Mouse (Mus musculus) limb, embryonic 10.5 days (tissue): ENCODE data around the gene Dock6. TPM values are rescaled to one million over a fixed set of nuclear protein-coding genes. Genes with fewer than 3 reads are reported as not detected.
A peak's percentile ranks its signal among the peaks of the same experiment; 100 is the strongest.

Experiments
- DNase-seq: peaks from one replicate; pipeline ENCODE4 v3.0.0-alpha.2; 2017; ENCODE audit warnings: low spot score
- H3K27ac ChIP-seq: fragments of 300-500 bp; sonication (generic); 2 replicates; pipeline ENCODE4 v1.5.1; 2016; ENCODE audit warnings: mild to moderate bottlenecking
- H3K27me3 ChIP-seq: fragments of 300-500 bp; sonication (generic); 2 replicates; pipeline ENCODE4 v1.6.1; 2016; ENCODE audit warnings: low read depth, mild to moderate bottlenecking; ENCODE audit not compliant: poor library complexity, severe bottlenecking
- H3K36me3 ChIP-seq: fragments of 300-500 bp; sonication (generic); 2 replicates; pipeline ENCODE4 v1.6.1; 2016; ENCODE audit warnings: mild to moderate bottlenecking, moderate library complexity
- H3K4me1 ChIP-seq: fragments of 300-500 bp; sonication (generic); 2 replicates; pipeline ENCODE4 v1.6.1; 2016
- H3K4me3 ChIP-seq: fragments of 300-500 bp; sonication (generic); 2 replicates; pipeline ENCODE4 v1.5.1; 2016; ENCODE audit warnings: mild to moderate bottlenecking, moderate library complexity
- H3K9me3 ChIP-seq: fragments of 300-500 bp; sonication (generic); replicated peaks from 2 replicates; pipeline ENCODE4 v1.6.1; 2016; ENCODE audit warnings: mild to moderate bottlenecking
- WGBS: fragments of 180-500 bp; shearing (Covaris S2); methylation state at CpG from one replicate; pipeline ENCODE4 v1.1.7; 2016; 5-methylcytosine and 5-hydroxymethylcytosine counted together
- polyA plus RNA-seq: library from polyadenylated mRNA; unstranded; fragments of >200 nt; fragmentation: Nextera tagmentation; extraction: Ambion mirVana; gene quantifications from 2 replicates; pipeline ENCODE4 v1.2.1, GENCODE M21; 2016

Dock6 gene
- polyA plus RNA-seq, 1 experiment from 2014 or later, result 52.0 TPM

GRCm38 (mm10) chr9:21819181-21819729, 33.2 kb downstream of the Dock6 start:
- DNase-seq, result no peak
- Histone ChIP-seq H3K27ac (no peak overlapping the region), H3K27me3 (no peaks in the 10 kb centered on the region), H3K4me3 (no peak overlapping the region), H3K9me3 (no peaks in the 10 kb centered on the region), H3K4me1 (0 out of 2 replicates have a peak, but pooled peaks cover under 1% of the 10 kb centered on the region), H3K36me3 (peaks cover 94% of the 10 kb centered on the region)
- 98% methylated on average over 2 of the region's 2 CpGs for WGBS

GRCm38 (mm10) chr9:21818561-21818960, 33.9 kb downstream of the Dock6 start:
- WGBS, result 90% methylated on average over 6 of the region's 6 CpGs
- Histone ChIP-seq H3K36me3 (peaks cover 94% of the 10 kb centered on the region), H3K27ac (no peak overlapping the region), H3K27me3 (no peaks in the 10 kb centered on the region), H3K4me3 (no peak overlapping the region), H3K4me1 (no peaks in the 10 kb centered on the region), H3K9me3 (no peaks in the 10 kb centered on the region)
- DNase-seq, result no peak

GRCm38 (mm10) chr9:21818125-21818524, 34.3 kb downstream of the Dock6 start:
- WGBS, result 85% methylated on average over 4 of the region's 4 CpGs
- H3K9me3 ChIP-seq, result no peaks in the 10 kb centered on the region
- no peak overlapping the region for H3K27ac ChIP-seq
- no peak overlapping the region for H3K4me3 ChIP-seq
- H3K36me3 ChIP-seq, result peaks cover 98% of the 10 kb centered on the region
- DNase-seq, result no peak
- no peaks in the 10 kb centered on the region for H3K27me3 ChIP-seq
- H3K4me1 ChIP-seq, result no peaks in the 10 kb centered on the region

- Histone ChIP-seq H3K36me3 (peaks cover 98% of the 10 kb centered on the region), H3K4me3 (no peak overlapping the region), H3K9me3 (no peaks in the 10 kb centered on the region), H3K27me3 (no peaks in the 10 kb centered on the region), H3K4me1 (no peaks in the 10 kb centered on the region), H3K27ac (peak overlapping the region; percentile 50; the same call in 1 of the 2 replicates)
- WGBS, result 74% methylated on average over 9 of the region's 9 CpGs
- DNase-seq, result no peak
These were observed 35.6 kb downstream of the Dock6 start for GRCm38 (mm10) chr9:21816716-21817305.

GRCm38 (mm10) chr9:21811170-21811569, 41.3 kb downstream of the Dock6 start:
- H3K27ac ChIP-seq, result no peak overlapping the region
- 93% methylated on average over 5 of the region's 5 CpGs for WGBS
- peaks cover 87% of the 10 kb centered on the region for H3K36me3 ChIP-seq

GRCm38 (mm10) chr9:21808561-21808960, 43.9 kb downstream of the Dock6 start:
- no peak for DNase-seq
- no peak overlapping the region for H3K27ac ChIP-seq
- peaks cover 70% of the 10 kb centered on the region for H3K36me3 ChIP-seq

More at GRCm38 (mm10) chr9:21811170-21811569, 41.3 kb downstream of the Dock6 start:
- H3K4me3 ChIP-seq, result no peak overlapping the region
- H3K27me3 ChIP-seq, result no peaks in the 10 kb centered on the region
- 0 out of 2 replicates have a peak, but pooled peaks cover 3% of the 10 kb centered on the region for H3K4me1 ChIP-seq
- no peaks in the 10 kb centered on the region for H3K9me3 ChIP-seq
- no peak for DNase-seq

GRCm38 (mm10) chr9:21806976-21807375, 45.5 kb downstream of the Dock6 start:
- H3K4me3 ChIP-seq, result no peak overlapping the region

More at GRCm38 (mm10) chr9:21808561-21808960, 43.9 kb downstream of the Dock6 start:
- no peak overlapping the region for H3K4me3 ChIP-seq
- peaks cover 9% of the 10 kb centered on the region for H3K4me1 ChIP-seq
- WGBS, result 71% methylated on average over 3 of the region's 3 CpGs
- no peaks in the 10 kb centered on the region for H3K27me3 ChIP-seq
- H3K9me3 ChIP-seq, result no peaks in the 10 kb centered on the region

GRCm38 (mm10) chr9:21806363-21806762, 46.1 kb downstream of the Dock6 start:
- WGBS, result 76% methylated on average over 3 of the region's 3 CpGs
- Histone ChIP-seq H3K27me3 (no peaks in the 10 kb centered on the region), H3K9me3 (no peaks in the 10 kb centered on the region), H3K36me3 (peaks cover 70% of the 10 kb centered on the region), H3K4me1 (peaks cover 9% of the 10 kb centered on the region), H3K4me3 (no peak overlapping the region), H3K27ac (no peak overlapping the region)
- no peak for DNase-seq

More at GRCm38 (mm10) chr9:21806976-21807375, 45.5 kb downstream of the Dock6 start:
- H3K36me3 ChIP-seq, result peaks cover 70% of the 10 kb centered on the region
- 91% methylated on average over 11 of the region's 11 CpGs for WGBS
- H3K9me3 ChIP-seq, result no peaks in the 10 kb centered on the region
- H3K27ac ChIP-seq, result no peak overlapping the region
- H3K27me3 ChIP-seq, result no peaks in the 10 kb centered on the region
- peaks cover 9% of the 10 kb centered on the region for H3K4me1 ChIP-seq
- no peak for DNase-seq

- H3K4me3 ChIP-seq, result no peak overlapping the region
- 48% methylated on average over 13 of the region's 13 CpGs for WGBS
- peak overlapping the region; percentile 38; the same call in 1 of the 2 replicates for H3K27ac ChIP-seq
- no peaks in the 10 kb centered on the region for H3K9me3 ChIP-seq
- peak; percentile 88 for DNase-seq
- no peaks in the 10 kb centered on the region for H3K27me3 ChIP-seq
- H3K36me3 ChIP-seq, result peaks cover 65% of the 10 kb centered on the region
- H3K4me1 ChIP-seq, result peaks cover 17% of the 10 kb centered on the region
These were observed 48.3 kb downstream of the Dock6 start for GRCm38 (mm10) chr9:21803986-21804644.

- Histone ChIP-seq H3K4me3 (no peak overlapping the region), H3K27me3 (no peaks in the 10 kb centered on the region), H3K4me1 (peaks cover 34% of the 10 kb centered on the region), H3K36me3 (peaks cover 46% of the 10 kb centered on the region), H3K27ac (no peak overlapping the region), H3K9me3 (no peaks in the 10 kb centered on the region)
- no peak for DNase-seq
- WGBS, result 88% methylated on average over 7 of the region's 7 CpGs
These were observed 50.8 kb downstream of the Dock6 start for GRCm38 (mm10) chr9:21801591-21801990.

GRCm38 (mm10) chr9:21801121-21801520, 51.3 kb downstream of the Dock6 start:
- H3K27ac ChIP-seq, result no peak overlapping the region
- H3K27me3 ChIP-seq, result no peaks in the 10 kb centered on the region
- DNase-seq, result no peak
- H3K4me1 ChIP-seq, result peaks cover 35% of the 10 kb centered on the region
- no peaks in the 10 kb centered on the region for H3K9me3 ChIP-seq
- no peak overlapping the region for H3K4me3 ChIP-seq
- H3K36me3 ChIP-seq, result peaks cover 50% of the 10 kb centered on the region
- WGBS, result 80% methylated on average over 7 of the region's 7 CpGs

GRCm38 (mm10) chr9:21799010-21799350, 53.5 kb downstream of the Dock6 start:
- no peak for DNase-seq
- Histone ChIP-seq H3K36me3 (peaks cover 67% of the 10 kb centered on the region), H3K27me3 (no peaks in the 10 kb centered on the region), H3K4me3 (peak overlapping the region; percentile 80), H3K4me1 (peaks cover 50% of the 10 kb centered on the region), H3K9me3 (no peaks in the 10 kb centered on the region), H3K27ac (peak overlapping the region; percentile 98)
- WGBS, result 61% methylated on average over 3 of the region's 3 CpGs

- Histone ChIP-seq H3K36me3 (peaks cover 67% of the 10 kb centered on the region), H3K9me3 (no peaks in the 10 kb centered on the region), H3K27me3 (no peaks in the 10 kb centered on the region), H3K4me3 (peak within 1 kb of the TSS; percentile 80), H3K27ac (peak within 1 kb of the TSS; percentile 98), H3K4me1 (peaks cover 48% of the 10 kb centered on the region)
- peak; percentile 91 for DNase-seq
- WGBS, result under 1% methylated on average over 52 of the region's 52 CpGs
These were observed 54.0 kb downstream of the Dock6 start, which contains the start of gene Kank2 for GRCm38 (mm10) chr9:21798345-21799009. Gene Kank2 (minus strand): TSS chr9:21798744.
